23 mouse cellular contexts compared by ENCODE assay signal in genomic region chr1:176427835-176428234, GRCm38 (mm10).
DNase-seq lines count a peak whose midpoint lies in the region; ATAC-seq lines count a peak whose summit lies in the region.
"Had no signal": no experiment of that assay in that cellular context is flagged by ENCODE, and none has a peak within 500 bp of the region (broad histone marks: within the 10 kb centered on the region; RNA-seq: fewer than 3 reads in every experiment).

No protein-coding gene starts in this region.

- ATAC-seq in kidney, embryonic 16.5 days (ENCODE audit: low FRiP score, low TSS enrichment), result 0 out of 2 replicates have a peak, but pooled peaks have one; percentile 54
- no peak for ATAC-seq in forebrain, embryonic 11.5 days (replicated peaks; ENCODE audit: low FRiP score)
- ATAC-seq: forebrain, postnatal 0 days; intestine, embryonic 15.5 days; midbrain, embryonic 15.5 days had no signal

- no peak overlapping the region for H3K4me2 ChIP-seq in kidney, embryonic 16.5 days (replicated peaks; ENCODE audit: low read depth, low read length)
- H3K4me2 ChIP-seq in forebrain, embryonic 11.5 days (ENCODE audit: low read depth, low read length, severe bottlenecking), result no peak overlapping the region
- H3K4me2 ChIP-seq: hindbrain, embryonic 15.5 days; intestine, embryonic 15.5 days; limb, embryonic 13.5 days; liver, embryonic 13.5 days; midbrain, embryonic 15.5 days; neural tube, embryonic 13.5 days had no signal

- H3K27ac ChIP-seq in kidney, embryonic 16.5 days (ENCODE audit: low read length), result no peak overlapping the region
- H3K27ac ChIP-seq in forebrain, embryonic 11.5 days (ENCODE audit: low read depth, low read length), result no peak overlapping the region
- H3K27ac ChIP-seq: hindbrain, embryonic 15.5 days; intestine, embryonic 15.5 days; limb, embryonic 13.5 days; liver, embryonic 13.5 days; midbrain, embryonic 15.5 days; neural tube, embryonic 13.5 days had no signal

- H3K4me1 ChIP-seq in kidney, embryonic 16.5 days (ENCODE audit: insufficient read depth, low read length), result no peaks in the 10 kb centered on the region
- no peaks in the 10 kb centered on the region for H3K4me1 ChIP-seq in forebrain, embryonic 11.5 days (replicated peaks; ENCODE audit: control insufficient read depth, insufficient read depth, low read length)
- H3K4me1 ChIP-seq: hindbrain, embryonic 15.5 days; intestine, embryonic 15.5 days; limb, embryonic 13.5 days; liver, embryonic 13.5 days; megakaryocyte, embryonic 14.5 days; midbrain, embryonic 15.5 days; neural tube, embryonic 13.5 days had no signal

- 17% methylated on average over 4 of the region's 4 CpGs for WGBS in kidney, embryonic 16.5 days
- 39% methylated on average over 4 of the region's 4 CpGs for WGBS in forebrain, embryonic 11.5 days

- H3K9me3 ChIP-seq in kidney, embryonic 16.5 days (ENCODE audit: low read length), result no peaks in the 10 kb centered on the region
- no peaks in the 10 kb centered on the region for H3K9me3 ChIP-seq in forebrain, embryonic 11.5 days (ENCODE audit: control insufficient read depth, low read length)
- H3K9me3 ChIP-seq: hindbrain, embryonic 15.5 days; intestine, embryonic 15.5 days; limb, embryonic 13.5 days; liver, embryonic 13.5 days; midbrain, embryonic 15.5 days; neural tube, embryonic 13.5 days had no signal

- H3K9ac ChIP-seq in kidney, embryonic 16.5 days (replicated peaks; ENCODE audit: low read length), result no peak overlapping the region
- no peak overlapping the region for H3K9ac ChIP-seq in forebrain, embryonic 11.5 days (ENCODE audit: low read length)
- H3K9ac ChIP-seq: forebrain, postnatal 0 days; hindbrain, embryonic 15.5 days; intestine, embryonic 15.5 days; limb, embryonic 13.5 days; liver, embryonic 13.5 days; midbrain, embryonic 15.5 days; neural tube, embryonic 13.5 days had no signal

- H3K4me3 ChIP-seq in kidney, embryonic 16.5 days (ENCODE audit: low read length), result no peak overlapping the region
- H3K4me3 ChIP-seq in forebrain, embryonic 11.5 days (ENCODE audit: low read depth, low read length), result no peak overlapping the region
- H3K4me3 ChIP-seq: hindbrain, embryonic 15.5 days; intestine, embryonic 15.5 days; limb, embryonic 13.5 days; liver, embryonic 13.5 days; megakaryocyte, embryonic 14.5 days; midbrain, embryonic 15.5 days; neural tube, embryonic 13.5 days had no signal

- no peaks in the 10 kb centered on the region for H3K36me3 ChIP-seq in kidney, embryonic 16.5 days (ENCODE audit: insufficient read depth, low read length)
- H3K36me3 ChIP-seq in forebrain, embryonic 11.5 days (ENCODE audit: control insufficient read depth, insufficient read depth, low read length), result no peaks in the 10 kb centered on the region
- H3K36me3 ChIP-seq: hindbrain, embryonic 15.5 days; intestine, embryonic 15.5 days; limb, embryonic 13.5 days; liver, embryonic 13.5 days; midbrain, embryonic 15.5 days; neural tube, embryonic 13.5 days had no signal

- H3K27me3 ChIP-seq in kidney, embryonic 16.5 days (ENCODE audit: insufficient read depth, low read length), result no peaks in the 10 kb centered on the region
- H3K27me3 ChIP-seq in forebrain, embryonic 11.5 days (ENCODE audit: control insufficient read depth, insufficient read depth, low read length), result no peaks in the 10 kb centered on the region
- H3K27me3 ChIP-seq: hindbrain, embryonic 15.5 days; intestine, embryonic 15.5 days; limb, embryonic 13.5 days; liver, embryonic 13.5 days; megakaryocyte, embryonic 14.5 days; midbrain, embryonic 15.5 days; neural tube, embryonic 13.5 days had no signal

- peak; percentile 10 for DNase-seq in adrenal gland, postnatal 14 days
- no peak for DNase-seq in adrenal gland, adult 18-20 months (ENCODE audit: low spot score in 2 of 2)
- no peak for DNase-seq in kidney, postnatal 10 days
- DNase-seq in gastrocnemius, postnatal 10 days, result peak; percentile 37
- DNase-seq in lung, postnatal 10 days, result no peak
- DNase-seq in neural tube, embryonic 10.5 days (ENCODE audit: extremely low spot score, low spot score), result no peak
- DNase-seq in forebrain, embryonic 11.5 days (ENCODE audit: low spot score), result no peak
- DNase-seq: forebrain, postnatal 0 days; kidney, adult 8-10 months; kidney, postnatal 36 days; liver, embryonic 13.5 days; lung, adult 2 months; lung, postnatal 36 days; retina, postnatal 1 day; right cerebral cortex, postnatal 25 days; thymus, postnatal 14 days had no signal

Comparison
In these comparisons a context has a peak if more than half of its experiments do, and no peak if none do; other contexts are left out.
1. DNase-seq: peak in adrenal gland, postnatal 14 days (single experiment) and gastrocnemius, postnatal 10 days (single experiment); none in adrenal gland, adult 18-20 months (0 of 2), kidney, postnatal 10 days (single experiment), lung, postnatal 10 days (single experiment), neural tube, embryonic 10.5 days (single experiment) and forebrain, embryonic 11.5 days (single experiment).